Mouse (Mus musculus): ENCODE results near the gene Gas6. TPM values are rescaled to one million over a fixed set of nuclear protein-coding genes. Genes with fewer than 3 reads are reported as not detected.

Gas6 gene
- total and polyA plus RNA-seq, 3 experiments = not detected

DNA sequence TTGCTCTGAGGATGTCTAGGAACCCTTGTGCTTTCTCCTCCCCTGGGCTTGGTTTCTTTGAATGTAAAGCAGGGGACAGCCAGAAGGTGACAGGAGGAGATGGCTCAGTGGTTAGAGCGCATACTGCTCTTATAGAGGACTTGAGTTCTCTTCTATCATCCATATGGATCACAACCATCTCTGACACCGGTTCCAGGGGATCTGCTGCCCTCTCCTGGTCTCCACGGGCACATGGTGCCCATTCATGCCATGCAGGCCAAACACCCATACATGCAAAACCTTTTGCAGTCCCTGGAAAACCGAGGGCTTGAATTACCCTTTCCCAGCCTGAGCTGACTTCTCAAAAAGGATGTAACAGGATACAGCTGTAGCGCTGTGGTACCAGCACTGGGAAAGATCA is 27.3 kb downstream of the Gas6 start:
- Histone ChIP-seq H3K27me3 (ENCODE audit: control insufficient read depth in 1 of 2, insufficient read depth in 2 of 2, low read length in 2 of 2) (peaks cover 2% of the 10 kb centered on the region in 2 experiments; a peak in 3 of 4 replicates), H3K4me3 (ENCODE audit: control insufficient read depth in 1 of 2, insufficient read depth in 1 of 2, low read depth in 2 of 2, low read length in 2 of 2) (no peak overlapping the region), H3K9me3 (replicated peaks; ENCODE audit: insufficient read depth, low read length) (no peaks in the 10 kb centered on the region), H3K79me2 (ENCODE audit: control insufficient read depth, insufficient read depth, low read length, poor library complexity) (no peaks in the 10 kb centered on the region), H3K4me1 (ENCODE audit: control insufficient read depth in 1 of 2, insufficient read depth in 2 of 2, low read length in 2 of 2) (peaks cover 0 to 1% of the 10 kb centered on the region in 2 experiments; a peak in 1 of 4 replicates), H3K9ac (ENCODE audit: control insufficient read depth, low read depth, low read length, poor library complexity, severe bottlenecking) (no peak overlapping the region), H3K36me3 (ENCODE audit: control insufficient read depth in 1 of 2, insufficient read depth in 2 of 2, low read length in 2 of 2) (no peaks in the 10 kb centered on the region), H3K27ac (ENCODE audit: control insufficient read depth, low read depth, low read length) (no peak overlapping the region)
- no peak for TF ChIP-seq GATA1 (IDR thresholded peaks at IDR 0.05; ENCODE audit: low read depth, low read length)
- TF ChIP-seq HCFC1 (IDR thresholded peaks at IDR 0.05; ENCODE audit: low read depth, low read length) = no peak
- no peak for TF ChIP-seq TCF12 (IDR thresholded peaks at IDR 0.05; ENCODE audit: low read depth, low read length)
- no peak for TF ChIP-seq ZNF384 (IDR thresholded peaks at IDR 0.05; ENCODE audit: low read depth, low read length)
- TF ChIP-seq RAD21 (IDR thresholded peaks at IDR 0.05; ENCODE audit: low read depth, low read length) = peak; percentile 29
- no peak for TF ChIP-seq ELF1 (IDR thresholded peaks at IDR 0.05; ENCODE audit: low read depth, low read length)
- TF ChIP-seq SMC3 (IDR thresholded peaks at IDR 0.05; ENCODE audit: low read depth, low read length) = peak; percentile 40
- TF ChIP-seq CTCF (IDR thresholded peaks at IDR 0.05 in 2 of 3, conservative IDR thresholded peaks at IDR 0.05 in 1 of 3; ENCODE audit: control insufficient read depth in 1 of 3, insufficient read depth in 1 of 3, low read depth in 2 of 3, low read length in 3 of 3, poor library complexity in 1 of 3, severe bottlenecking in 1 of 3) = peak; percentile 11 to 56 (median 46); a peak in 4 of 6 replicates
- DNase-seq (ENCODE audit: low read depth, low spot score) = no peak

DNA sequence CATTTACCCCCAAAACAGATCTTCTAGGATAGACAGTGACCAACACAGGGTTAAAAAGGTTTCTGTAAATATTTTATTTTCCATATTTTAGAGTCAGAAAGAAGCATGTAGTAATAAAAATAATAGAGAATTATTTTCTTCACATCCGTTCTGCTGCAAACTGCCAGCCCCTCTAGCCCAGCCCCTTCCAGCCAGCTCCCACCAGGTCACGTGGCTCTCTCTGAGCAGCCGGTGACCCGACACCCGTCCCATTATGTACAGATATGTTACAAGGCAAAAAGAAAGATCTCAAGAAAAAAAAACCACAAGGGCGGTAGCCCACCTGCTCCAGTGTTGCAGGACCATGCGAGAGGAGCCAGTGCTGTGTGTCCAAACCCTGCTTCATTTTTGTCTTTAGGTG is 29.0 kb downstream of the Gas6 start:
- TF ChIP-seq USF1 (IDR thresholded peaks at IDR 0.05; ENCODE audit: low read depth, low read length) (peak; percentile 53; the same call in 1 of the 2 replicates), NRF1 (IDR thresholded peaks at IDR 0.05; ENCODE audit: insufficient read depth, low read depth, low read length, poor library complexity, severe bottlenecking) (no peak)
- Histone ChIP-seq H3K79me2 (ENCODE audit: control insufficient read depth, insufficient read depth, low read length, poor library complexity) (no peaks in the 10 kb centered on the region), H3K4me1 (ENCODE audit: control insufficient read depth in 1 of 2, insufficient read depth in 2 of 2, low read length in 2 of 2) (no peaks in the 10 kb centered on the region), H3K27me3 (ENCODE audit: control insufficient read depth in 1 of 2, insufficient read depth in 2 of 2, low read length in 2 of 2) (peaks cover 2% of the 10 kb centered on the region in 2 experiments; a peak in 3 of 4 replicates), H3K9me3 (replicated peaks; ENCODE audit: insufficient read depth, low read length) (no peaks in the 10 kb centered on the region), H3K4me3 (ENCODE audit: control insufficient read depth in 1 of 2, insufficient read depth in 1 of 2, low read depth in 2 of 2, low read length in 2 of 2) (no peak overlapping the region), H3K27ac (ENCODE audit: control insufficient read depth, low read depth, low read length) (no peak overlapping the region), H3K36me3 (ENCODE audit: control insufficient read depth in 1 of 2, insufficient read depth in 2 of 2, low read length in 2 of 2) (no peaks in the 10 kb centered on the region), H3K9ac (ENCODE audit: control insufficient read depth, low read depth, low read length, poor library complexity, severe bottlenecking) (no peak overlapping the region)
- DNase-seq (ENCODE audit: low read depth, low spot score) = no peak

DNA sequence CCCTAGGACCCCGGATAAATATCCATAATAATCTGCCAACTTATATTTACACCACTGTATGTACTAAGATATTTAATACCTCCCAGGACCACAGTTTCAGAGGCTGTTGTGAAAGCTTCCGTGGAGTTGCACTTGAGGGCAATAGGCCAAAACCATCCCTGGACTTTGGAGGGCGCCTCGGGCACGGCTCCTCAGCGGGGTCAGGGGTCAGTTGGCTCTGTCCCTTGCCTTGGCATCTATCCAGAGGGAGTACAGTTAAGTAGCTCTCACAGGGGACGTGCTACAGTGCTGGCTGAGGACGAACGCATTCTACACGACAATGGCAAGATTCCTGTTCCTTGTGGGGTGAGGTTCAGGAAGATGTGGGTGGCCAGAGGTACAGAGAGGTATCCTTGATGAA is 31.9 kb downstream of the Gas6 start:
- DNase-seq (ENCODE audit: low read depth, low spot score) = no peak
- Histone ChIP-seq H3K79me2 (ENCODE audit: control insufficient read depth, insufficient read depth, low read length, poor library complexity) (no peaks in the 10 kb centered on the region), H3K9me3 (replicated peaks; ENCODE audit: insufficient read depth, low read length) (no peaks in the 10 kb centered on the region), H3K36me3 (ENCODE audit: control insufficient read depth in 1 of 2, insufficient read depth in 2 of 2, low read length in 2 of 2) (no peaks in the 10 kb centered on the region), H3K27me3 (ENCODE audit: control insufficient read depth in 1 of 2, insufficient read depth in 2 of 2, low read length in 2 of 2) (peaks cover 2% of the 10 kb centered on the region in 2 experiments; a peak in 3 of 4 replicates), H3K4me3 (ENCODE audit: control insufficient read depth in 1 of 2, insufficient read depth in 1 of 2, low read depth in 2 of 2, low read length in 2 of 2) (no peak overlapping the region), H3K4me1 (ENCODE audit: control insufficient read depth in 1 of 2, insufficient read depth in 2 of 2, low read length in 2 of 2) (no peaks in the 10 kb centered on the region), H3K9ac (ENCODE audit: control insufficient read depth, low read depth, low read length, poor library complexity, severe bottlenecking) (no peak overlapping the region), H3K27ac (ENCODE audit: control insufficient read depth, low read depth, low read length) (no peak overlapping the region)
- TF ChIP-seq SMC3 (IDR thresholded peaks at IDR 0.05; ENCODE audit: low read depth, low read length) (no peak), ZMIZ1 (IDR thresholded peaks at IDR 0.05; ENCODE audit: low read depth, low read length) (no peak), GABPA (IDR thresholded peaks at IDR 0.05; ENCODE audit: low read depth, low read length) (no peak), GATA1 (IDR thresholded peaks at IDR 0.05; ENCODE audit: low read depth, low read length) (no peak), ZC3H11A (IDR thresholded peaks at IDR 0.05; ENCODE audit: low read depth, low read length) (no peak), SIN3A (IDR thresholded peaks at IDR 0.05; ENCODE audit: low read length) (no peak), JUND (IDR thresholded peaks at IDR 0.05; ENCODE audit: low read depth, low read length) (no peak), MYC (IDR thresholded peaks at IDR 0.05; ENCODE audit: low read depth, low read length) (no peak), POLR2A (IDR thresholded peaks at IDR 0.05; ENCODE audit: control insufficient read depth in 1 of 2, insufficient read depth in 1 of 2, low read depth in 1 of 2, low read length in 2 of 2, poor library complexity in 1 of 2) (no peak), ZNF384 (IDR thresholded peaks at IDR 0.05; ENCODE audit: low read depth, low read length) (no peak), MAX (IDR thresholded peaks at IDR 0.05; ENCODE audit: low read length) (no peak), CTCF (IDR thresholded peaks at IDR 0.05 in 2 of 3, conservative IDR thresholded peaks at IDR 0.05 in 1 of 3; ENCODE audit: control insufficient read depth in 1 of 3, insufficient read depth in 1 of 3, low read depth in 2 of 3, low read length in 3 of 3, poor library complexity in 1 of 3, severe bottlenecking in 1 of 3) (no peak)

Measured in MEL (cell line).